Mouse (Mus musculus): ENCODE measurements around the gene Lpin1.

Gene Lpin1

DNA sequence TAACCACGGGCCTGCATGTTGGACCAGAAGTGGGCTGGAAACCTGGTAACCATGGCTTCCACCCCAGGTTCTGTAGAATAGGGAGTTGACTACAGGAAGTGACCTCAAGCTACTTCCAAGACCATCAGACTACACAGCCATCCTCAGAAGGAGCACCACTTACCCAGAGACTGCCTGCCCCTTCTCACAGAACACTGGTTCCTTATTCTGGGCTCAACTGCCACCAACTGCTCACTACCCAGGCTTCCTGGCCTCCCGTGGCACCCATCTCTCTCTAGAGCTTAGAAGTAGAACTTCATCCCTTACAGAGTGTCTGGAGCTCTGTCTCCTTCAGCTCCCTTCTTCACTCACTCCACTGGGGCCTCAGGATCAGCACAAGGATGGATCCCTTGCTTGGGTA is at the start of gene Lpin1:
Lpin1 (minus strand) TSS at position 31 of the 400 bp plus-strand sequence.
- DNase-seq (ENCODE audit: low spot score), result no peak

DNA sequence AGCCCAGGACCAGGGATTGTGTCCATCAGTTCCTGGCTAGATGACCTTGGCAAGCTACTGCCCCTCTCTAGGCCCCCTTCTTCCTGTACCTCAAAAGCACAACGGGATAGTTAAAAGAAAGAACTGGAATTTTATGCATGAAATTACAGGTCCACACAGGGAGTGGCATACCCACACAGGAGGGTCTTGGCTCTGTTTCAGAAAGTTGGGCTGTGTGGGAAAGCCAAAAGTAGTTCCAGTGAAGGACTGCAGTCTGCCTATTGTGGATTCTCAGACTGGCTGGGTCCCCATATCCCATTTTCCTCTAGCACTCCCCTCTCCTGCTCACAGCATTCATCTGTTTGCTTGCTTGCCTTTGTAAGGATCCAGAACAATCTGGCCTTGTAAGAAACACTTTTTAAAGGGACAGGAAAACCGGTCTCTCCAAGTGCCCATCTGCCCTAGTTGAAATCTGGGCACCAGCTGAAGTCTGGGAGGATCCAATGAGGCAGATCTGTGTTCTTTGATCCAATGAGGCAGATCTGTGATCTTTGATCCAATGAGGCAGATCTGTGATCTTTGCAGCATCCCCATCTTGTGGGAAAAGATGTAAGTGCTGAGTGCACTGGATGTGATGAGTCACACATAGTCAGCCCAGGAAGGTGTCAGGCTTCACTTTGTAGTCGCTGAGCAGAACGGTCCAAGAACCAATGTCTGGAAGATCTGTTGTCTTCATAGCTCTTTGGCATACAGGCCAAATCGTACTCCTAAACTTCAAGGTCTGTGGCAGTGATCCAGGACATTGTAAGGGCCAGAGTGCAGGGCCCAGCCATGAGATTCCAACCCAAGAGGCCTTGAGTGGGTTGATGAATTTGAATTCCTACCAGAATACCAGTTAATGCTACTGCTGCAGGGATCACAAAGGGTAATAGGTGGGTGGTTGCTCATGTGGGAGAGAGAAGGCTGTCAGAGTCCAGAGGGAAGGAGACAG is 46.4 kb upstream of the Lpin1 start:
- DNase-seq (ENCODE audit: low spot score), result no peak

DNA sequence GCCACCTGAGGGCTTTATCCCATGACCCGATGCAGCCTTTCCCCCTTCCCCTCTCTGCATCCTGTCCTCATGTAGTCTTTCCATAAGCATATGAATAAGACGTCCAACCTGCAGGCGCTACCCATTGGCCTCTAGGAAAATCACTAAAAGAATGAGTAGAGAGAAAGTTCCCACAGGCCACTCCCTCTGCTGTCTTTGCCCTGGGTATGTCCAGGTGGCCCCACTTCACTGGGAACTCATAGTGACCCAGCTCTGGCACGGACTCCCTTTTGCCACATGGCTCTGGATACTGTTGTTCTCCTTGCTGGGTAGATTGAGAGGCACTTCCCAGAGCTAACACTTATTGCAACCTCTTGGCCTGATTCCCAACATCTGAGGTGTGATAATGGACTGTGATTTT is 44.8 kb upstream of the Lpin1 start:
- DNase-seq (ENCODE audit: low spot score), result no peak

DNA sequence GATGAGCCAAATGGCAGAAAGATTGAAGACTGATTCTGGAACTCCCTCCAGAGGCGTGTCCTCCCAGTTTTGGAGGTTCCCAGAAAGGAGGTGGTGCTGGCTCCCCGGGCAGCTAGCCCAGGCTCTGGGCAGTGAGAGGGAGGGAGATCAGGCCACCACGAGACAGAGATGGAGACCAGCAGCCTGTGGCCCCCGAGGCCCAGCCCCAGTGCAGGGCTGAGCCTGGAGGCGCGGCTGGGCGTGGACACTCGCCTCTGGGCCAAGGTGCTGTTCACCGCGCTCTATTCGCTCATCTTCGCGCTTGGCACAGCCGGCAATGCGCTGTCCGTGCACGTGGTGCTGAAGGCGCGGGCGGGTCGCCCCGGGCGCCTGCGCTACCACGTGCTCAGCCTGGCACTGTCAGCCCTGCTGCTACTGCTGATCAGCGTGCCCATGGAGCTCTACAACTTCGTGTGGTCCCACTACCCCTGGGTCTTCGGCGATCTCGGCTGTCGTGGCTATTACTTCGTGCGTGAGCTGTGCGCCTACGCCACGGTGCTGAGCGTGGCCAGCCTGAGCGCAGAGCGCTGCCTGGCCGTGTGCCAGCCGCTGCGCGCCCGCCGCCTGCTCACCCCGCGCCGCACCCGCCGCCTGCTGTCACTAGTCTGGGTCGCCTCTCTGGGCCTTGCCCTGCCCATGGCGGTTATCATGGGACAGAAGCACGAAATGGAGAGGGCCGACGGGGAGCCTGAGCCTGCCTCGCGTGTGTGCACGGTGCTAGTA is 42.7 kb upstream of the Lpin1 start, which contains the start of gene Ntsr2:
Ntsr2 (plus strand) TSS at position 51 of the 762 bp plus-strand sequence.
- DNase-seq (ENCODE audit: low spot score), result peak; percentile 74

DNA sequence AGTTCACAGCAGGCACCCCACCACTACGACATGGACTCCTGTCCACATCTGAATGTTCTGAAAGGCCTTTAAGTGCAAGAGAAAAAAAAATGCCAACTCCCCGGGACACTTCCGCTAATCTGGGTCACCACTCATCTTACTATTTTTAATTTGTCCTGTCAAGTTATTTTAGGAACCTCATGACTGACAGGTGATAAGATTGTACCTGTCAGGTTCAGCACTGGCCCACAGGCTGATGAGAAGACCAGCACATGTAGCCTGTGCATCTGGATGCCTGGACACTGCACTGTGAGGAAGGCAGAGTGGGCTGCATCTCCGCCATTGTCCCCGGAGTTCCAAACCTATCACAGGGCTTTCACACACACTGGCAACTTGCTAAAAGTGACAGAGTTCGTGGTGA is 39.1 kb upstream of the Lpin1 start:
- DNase-seq (ENCODE audit: low spot score), result no peak

DNA sequence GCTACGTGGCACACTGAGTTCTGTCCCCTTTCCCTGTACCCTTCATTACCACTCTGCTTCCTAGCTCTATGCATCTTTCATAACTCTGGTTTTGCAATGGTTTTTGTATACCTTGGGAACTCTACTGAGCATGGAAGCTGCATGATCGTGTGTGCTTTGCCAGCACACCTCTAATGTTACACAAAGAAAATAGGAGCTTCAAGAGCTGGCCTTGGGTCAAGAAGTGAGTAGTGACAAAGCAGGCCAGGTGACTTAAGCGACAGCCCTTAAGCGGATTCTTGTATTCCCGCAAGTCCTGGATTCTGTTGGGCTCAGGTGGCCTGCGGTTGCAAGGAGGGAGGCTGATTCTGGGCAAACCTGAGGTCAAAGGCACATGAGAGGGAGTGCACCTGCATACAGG is 37.5 kb upstream of the Lpin1 start:
- no peak for DNase-seq (ENCODE audit: low spot score)

DNA sequence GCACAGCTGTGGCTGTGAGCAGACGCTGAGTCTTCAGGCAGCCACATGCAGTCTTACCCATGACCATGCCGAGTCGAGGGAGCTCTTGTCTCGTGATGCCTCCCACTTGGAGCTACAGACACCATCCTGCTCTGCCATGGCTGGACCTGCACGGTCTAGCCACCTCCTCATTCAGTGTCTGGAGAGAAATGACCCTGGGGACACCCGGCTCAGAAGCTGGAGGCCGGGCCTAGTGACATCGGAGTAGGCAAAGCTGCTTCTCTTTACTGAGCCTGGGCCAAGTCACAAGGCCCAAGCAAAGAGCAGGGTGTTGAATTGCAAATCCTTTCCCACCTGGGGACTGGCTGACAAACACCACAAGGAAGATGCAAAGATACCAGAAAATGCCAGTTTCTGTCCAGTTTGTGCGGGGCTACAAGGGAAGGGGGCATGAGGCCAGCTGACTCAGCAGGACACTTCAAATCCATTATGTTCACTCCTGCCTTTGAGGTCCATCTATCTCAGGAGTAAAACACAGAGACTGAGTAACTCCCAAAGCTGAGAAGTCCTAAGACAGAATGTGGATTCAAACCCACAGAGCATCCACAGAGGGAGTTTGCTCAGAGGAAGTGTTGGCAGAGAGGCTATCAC is 36.1 kb upstream of the Lpin1 start:
- DNase-seq (ENCODE audit: low spot score), result no peak

DNA sequence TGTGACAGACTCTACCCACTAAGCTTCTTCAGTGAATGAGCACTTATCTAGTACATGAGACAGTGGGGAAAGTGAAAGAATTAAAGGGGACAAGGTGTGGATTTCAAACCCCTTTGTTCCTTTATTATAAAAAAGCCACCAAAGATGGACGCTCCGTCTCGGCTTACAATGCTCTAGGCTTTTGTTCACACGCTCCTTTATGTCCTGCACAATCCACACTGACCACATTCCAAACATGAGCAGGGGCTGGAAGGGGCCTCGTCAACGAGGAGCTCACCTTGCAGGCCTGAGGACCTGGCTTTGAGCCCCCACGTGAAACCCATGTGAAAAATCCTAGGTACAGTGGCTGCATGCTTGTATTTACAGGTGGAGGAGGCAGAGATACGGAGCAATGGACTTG is 33.9 kb upstream of the Lpin1 start:
- peak; percentile 50 for DNase-seq (ENCODE audit: low spot score)

DNA sequence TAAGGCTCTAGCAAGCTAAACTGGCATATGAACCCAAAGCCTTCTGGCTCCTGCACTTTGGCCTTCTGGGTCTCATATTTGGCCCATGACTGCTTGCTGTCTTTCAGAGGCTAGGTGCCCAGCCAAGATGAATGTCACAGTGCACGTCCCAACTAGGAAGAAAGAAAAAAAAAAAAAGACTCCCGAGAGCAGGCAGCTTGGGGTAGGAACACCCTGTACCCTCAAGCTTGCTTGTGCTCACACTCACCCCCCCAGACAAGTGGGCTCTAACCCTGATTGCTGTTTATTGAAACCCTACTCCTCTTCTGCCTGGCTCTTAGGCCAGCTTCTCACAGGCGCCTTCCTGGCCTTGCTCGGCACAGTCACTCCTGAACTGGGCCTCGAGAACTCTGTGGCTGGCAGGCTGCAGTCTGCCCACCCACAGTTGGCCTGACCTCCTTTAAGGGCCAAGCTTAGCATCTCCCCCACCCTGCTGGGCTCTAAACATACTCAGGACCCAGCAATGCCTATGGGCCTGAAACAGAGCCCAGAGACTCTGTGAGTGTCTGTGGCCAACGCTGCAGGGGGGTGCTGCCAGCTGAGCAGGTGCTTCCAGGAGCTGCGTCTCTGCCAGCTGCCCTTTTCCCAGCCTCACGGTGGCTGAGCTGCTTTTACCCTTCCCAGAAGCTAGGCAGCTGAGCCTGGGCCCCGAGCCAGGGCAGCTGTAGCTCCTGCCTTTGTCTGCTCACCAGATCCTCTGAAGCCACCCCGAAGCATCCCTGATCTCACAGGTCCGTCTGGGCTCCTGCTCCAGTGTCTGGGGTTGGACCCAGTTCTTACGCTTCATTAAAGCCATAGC is 33.0 kb upstream of the Lpin1 start:
- DNase-seq (ENCODE audit: low spot score), result peak; percentile 63

DNA sequence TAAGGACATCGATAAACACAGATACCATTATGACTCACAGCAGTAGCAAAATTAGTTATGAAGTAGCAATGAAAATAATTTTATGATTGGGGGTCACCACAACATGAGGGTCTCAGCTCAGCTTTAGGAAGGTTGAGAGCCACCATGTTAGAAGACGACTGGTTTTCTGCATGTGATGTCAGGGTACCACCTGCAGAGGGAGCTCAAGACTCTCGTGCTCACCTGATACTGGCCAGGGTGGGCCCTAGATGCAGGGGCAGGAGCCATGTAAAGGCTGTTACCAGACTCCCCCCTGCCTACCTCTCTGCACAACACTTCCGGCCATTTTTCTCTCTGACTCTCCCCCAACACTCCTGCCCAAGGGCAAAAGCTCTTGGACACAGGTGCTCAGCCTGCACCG is 31.2 kb upstream of the Lpin1 start:
- DNase-seq (ENCODE audit: low spot score), result peak; percentile 25

DNA sequence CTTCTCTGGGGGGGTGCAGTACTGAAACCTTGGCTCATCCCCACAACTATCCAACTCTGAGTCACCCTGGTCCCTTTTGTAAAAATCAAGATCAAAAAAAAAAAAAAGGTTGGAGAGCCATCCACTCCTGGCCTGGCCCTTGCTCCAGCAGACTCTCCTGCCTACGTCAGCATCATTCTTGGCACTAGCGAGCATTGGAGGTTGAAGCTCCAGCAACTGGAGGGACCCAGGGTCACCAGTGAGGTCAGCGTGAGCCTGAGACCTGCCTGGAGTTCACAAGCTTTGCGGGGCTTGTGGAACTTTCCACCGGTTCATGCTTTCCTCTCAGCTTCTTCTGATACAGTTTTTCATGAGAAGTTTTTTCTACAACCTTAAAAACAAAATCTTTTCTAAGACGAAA is 29.3 kb upstream of the Lpin1 start:
- DNase-seq (ENCODE audit: low spot score), result no peak

DNA sequence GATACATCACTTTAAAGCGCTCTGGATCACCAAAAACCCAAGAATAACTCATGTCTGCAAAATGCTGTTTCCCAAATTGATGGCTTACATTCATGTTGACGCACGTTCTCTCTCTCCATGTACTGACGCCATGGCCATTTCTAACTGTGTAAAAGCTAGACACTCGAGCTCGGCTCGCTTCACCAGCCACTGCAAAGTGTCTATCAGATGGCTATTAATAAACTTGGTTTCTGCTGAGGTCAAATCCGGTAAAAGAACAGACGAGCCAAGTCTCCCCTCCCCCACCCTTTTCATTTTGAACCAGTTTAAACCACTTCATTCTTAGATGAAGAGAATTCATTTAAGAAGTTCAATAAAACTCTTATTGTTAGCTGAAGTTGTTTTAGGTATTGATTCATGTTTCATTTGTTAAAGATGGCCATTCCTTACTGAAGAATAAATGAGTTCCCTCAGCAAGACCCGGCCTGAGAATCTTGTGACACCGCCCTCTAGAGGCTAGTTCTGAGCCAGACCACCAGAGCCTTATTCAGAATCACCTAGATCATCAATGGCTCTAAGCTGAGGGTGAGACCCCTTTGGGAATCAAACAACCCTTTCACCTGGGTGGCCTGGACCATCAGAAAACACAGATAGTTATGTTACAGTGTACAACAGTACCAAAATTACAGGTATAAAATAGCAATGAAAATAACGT is 28.5 kb upstream of the Lpin1 start:
- peak; percentile 70 for DNase-seq (ENCODE audit: low spot score)

DNA sequence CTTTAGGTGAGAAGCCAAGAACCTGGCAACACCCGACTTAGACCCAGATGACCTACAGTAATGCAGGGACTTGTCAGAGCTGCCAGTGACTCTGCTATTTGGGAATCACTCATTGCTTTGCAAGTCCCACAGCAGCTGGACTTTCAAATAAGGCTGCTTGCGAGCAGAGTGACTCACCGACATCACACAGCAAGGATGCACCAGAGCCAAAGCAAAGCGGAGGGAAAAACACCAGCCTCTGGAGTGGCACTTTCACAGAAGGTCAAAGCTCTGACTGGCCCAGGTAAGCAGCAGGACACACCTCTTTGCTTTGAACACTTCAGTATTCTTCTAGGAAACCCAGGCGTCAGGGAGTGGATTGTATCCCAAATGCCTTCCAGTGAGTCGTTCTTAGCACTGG is 25.1 kb upstream of the Lpin1 start:
- DNase-seq (ENCODE audit: low spot score), result no peak

DNA sequence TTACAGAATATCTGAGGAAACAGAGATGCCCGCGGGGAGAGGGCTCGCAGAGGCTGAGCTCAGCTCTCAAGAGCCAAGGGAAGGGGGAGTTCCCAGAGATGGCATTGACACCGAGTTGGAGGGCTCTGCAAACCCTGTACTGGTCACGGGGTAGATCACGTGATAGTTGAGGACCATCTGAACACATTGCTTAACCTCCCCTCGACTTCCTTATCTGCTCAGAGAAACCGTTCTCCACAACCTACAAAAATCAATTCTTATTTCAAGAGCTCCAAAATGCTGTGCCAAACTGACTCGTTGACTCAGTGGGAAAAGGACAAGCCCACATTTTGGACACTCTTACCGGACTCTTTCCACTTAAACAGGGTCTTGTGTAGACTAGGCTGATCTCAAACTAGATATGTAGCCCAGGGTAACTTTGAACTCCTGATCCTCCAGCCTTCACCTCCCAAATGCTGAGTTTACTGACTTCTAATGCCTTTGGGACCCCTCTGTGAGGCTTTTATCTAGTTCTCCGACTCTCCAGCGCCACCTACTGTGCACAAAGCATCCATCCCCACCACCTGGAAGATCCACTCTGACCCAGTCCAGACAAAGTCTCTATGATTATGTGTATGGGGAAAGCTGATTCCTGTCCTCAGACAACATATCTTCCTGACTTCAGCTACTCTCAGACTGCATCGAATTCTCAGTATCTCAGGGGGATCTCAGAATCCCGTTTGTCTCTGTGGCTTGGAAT is 23.5 kb upstream of the Lpin1 start:
- DNase-seq (ENCODE audit: low spot score), result peak; percentile 82

DNA sequence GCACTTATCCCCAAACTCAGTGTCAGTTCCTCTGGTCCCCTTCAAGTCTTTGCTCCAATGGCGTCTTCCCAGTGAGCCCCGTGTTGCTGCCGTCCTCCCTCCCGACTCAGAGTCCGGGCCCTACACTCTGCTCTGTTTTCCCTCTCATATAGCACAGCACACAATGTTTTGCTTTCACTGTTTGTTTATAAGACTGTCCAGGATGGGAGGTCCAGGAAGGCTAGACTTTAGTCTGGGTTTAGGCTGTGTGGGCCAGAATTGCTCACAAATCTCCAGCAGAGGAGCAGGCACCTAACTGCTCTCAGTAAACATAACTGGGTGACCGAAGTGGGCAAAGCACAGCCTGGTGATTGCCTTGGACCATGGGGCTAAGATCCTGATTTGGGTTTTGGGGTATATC is 22.5 kb upstream of the Lpin1 start:
- no peak for DNase-seq (ENCODE audit: low spot score)

DNA sequence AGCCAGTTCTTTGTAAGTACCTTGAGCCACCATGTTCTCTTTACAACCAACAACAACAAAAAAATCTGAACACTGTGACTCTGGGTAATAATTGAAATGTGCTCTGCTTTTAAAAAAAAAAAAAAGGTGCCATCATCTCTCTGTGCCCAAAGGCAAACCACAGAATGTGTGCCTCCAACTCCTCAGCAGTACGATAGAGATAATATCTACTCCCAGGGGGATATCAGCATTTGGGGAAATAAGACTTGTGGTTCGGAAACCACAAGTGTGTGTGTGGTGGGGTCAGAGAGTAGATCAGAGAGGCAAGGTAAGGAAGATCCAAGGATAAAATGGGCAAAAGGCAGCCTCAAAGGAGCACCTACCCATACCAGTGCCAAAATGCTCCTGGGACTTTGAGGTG is 20.7 kb upstream of the Lpin1 start:
- no peak for DNase-seq (ENCODE audit: low spot score)

DNA sequence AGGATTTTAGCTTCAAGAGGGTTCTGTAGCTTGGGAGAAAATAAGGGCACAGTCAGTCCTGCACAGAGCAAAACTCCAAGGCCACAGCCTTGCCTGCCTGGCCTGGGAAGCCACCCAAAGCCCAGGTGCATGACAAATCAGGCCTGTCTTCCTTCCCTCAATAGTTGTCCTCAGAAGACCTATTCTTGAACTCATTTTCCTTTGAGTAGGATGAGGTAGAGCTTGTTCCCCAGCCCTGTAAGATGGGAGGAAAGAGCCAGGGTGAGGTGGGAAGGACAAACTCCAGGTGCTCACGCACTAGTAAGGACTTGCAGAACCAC is 20.1 kb upstream of the Lpin1 start:
- no peak for DNase-seq (ENCODE audit: low spot score)

DNA sequence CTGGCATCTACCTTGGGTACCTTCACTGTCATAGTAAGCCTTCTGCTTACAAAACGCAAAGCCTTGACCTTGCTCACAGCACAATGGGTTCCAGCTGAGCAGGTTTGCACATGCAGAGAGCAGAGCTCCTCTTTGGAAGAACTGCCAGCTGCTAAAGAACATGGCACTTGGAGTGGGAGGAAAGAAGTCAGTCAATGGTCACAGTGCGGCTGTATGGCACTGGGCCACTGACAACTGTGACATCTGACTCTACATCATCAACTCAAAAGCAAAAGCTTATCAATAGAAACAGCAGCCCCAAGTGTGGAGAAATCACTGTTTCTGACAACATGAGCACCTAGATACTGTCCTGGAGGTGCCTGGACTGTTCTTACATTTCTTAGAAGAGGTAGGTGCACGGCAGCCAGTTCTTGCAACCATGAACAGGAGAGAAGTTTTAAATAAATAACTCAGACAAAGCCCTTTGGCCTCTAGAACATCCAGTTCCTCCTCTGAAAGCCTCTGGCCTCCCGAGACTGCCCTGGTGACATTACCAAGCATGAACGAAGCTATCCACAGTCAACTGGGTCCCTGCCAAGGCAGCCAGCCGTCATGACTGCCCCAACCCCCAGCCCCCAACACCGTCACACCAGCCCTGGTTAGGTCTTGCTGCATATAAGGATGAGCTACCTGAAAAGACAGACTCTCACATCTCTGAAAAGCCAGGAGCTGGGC is 19.5 kb upstream of the Lpin1 start:
- DNase-seq (ENCODE audit: low spot score), result no peak

DNA sequence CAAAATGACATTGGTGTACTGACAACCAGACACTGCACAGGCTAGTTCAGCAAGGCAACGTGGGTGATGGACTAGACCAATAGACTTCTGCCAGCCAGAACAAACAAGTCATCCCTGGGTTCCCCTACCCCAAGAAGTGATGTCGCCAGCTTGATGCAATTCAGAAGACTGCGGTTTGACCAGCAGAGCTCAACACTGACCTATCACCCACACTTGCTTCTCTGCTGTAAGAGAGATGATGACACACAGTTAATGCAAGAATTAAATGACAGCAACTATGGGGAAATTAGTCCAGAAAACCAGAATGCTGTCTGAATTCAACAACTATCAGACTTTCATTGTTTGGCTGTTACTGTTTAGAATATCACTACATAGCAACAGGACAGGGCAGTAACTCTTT is 9.5 kb upstream of the Lpin1 start:
- DNase-seq (ENCODE audit: low spot score), result no peak

DNA sequence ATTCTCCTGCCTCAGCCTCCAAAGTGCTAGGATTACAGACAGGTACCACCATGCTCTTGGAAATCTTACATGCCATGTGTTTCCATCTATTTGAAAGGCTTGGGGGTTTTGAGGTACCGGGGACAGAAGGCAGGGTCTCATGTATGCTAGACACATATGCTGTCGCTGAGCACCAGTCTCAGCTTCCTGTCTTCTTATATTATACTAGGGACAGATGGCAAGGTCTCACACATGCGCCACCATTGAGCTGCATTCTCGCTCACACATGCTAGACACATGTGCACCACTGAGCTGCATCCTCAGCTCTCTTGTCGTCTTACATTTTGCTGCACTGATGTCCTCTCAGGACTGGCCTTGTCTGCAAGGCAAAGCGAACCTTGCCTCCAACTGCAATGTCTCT is 8.7 kb upstream of the Lpin1 start:
- DNase-seq (ENCODE audit: low spot score), result no peak

All from retina, embryonic 14.5 days (tissue).